Mouse (Mus musculus): Measurements from ENCODE around the gene Nhej1. TPM values are rescaled to one million over a fixed set of nuclear protein-coding genes. Genes with fewer than 3 reads are reported as not detected.

Nhej1 gene
- total RNA-seq, 4 experiments from 2014 or later: 1.7 to 2.7 (median 2.1) TPM

- DNase-seq (ENCODE audit: low spot score in 2 of 2): no peak
Measured at GRCm38 (mm10) chr1:74977001-74977400, 148.0 kb downstream of the Nhej1 start.

GRCm38 (mm10) chr1:74975936-74976335 lies 149.1 kb downstream of the Nhej1 start:
- no peak for DNase-seq (ENCODE audit: low spot score in 2 of 2)

- DNase-seq (ENCODE audit: low spot score in 2 of 2): no peak
Measured at GRCm38 (mm10) chr1:74973590-74973989, 151.4 kb downstream of the Nhej1 start.

GRCm38 (mm10) chr1:74971353-74972050 lies 153.5 kb downstream of the Nhej1 start:
- no peak for DNase-seq (ENCODE audit: low spot score in 2 of 2)

GRCm38 (mm10) chr1:74967962-74968580 lies 156.9 kb downstream of the Nhej1 start:
- no peak for DNase-seq (ENCODE audit: low spot score in 2 of 2)

- peak; percentile 41 to 71 for DNase-seq (ENCODE audit: low spot score in 2 of 2)
Measured at GRCm38 (mm10) chr1:74964494-74965215, 160.3 kb downstream of the Nhej1 start.

GRCm38 (mm10) chr1:74962853-74963227 lies 162.2 kb downstream of the Nhej1 start:
- DNase-seq (ENCODE audit: low spot score in 2 of 2): no peak

GRCm38 (mm10) chr1:74962126-74962852 lies 162.7 kb downstream of the Nhej1 start:
- DNase-seq (ENCODE audit: low spot score in 2 of 2): no peak

GRCm38 (mm10) chr1:74961722-74962121 lies 163.3 kb downstream of the Nhej1 start:
- no peak for DNase-seq (ENCODE audit: low spot score in 2 of 2)

GRCm38 (mm10) chr1:74960059-74960458 lies 164.9 kb downstream of the Nhej1 start:
- DNase-seq (ENCODE audit: low spot score in 2 of 2): no peak

GRCm38 (mm10) chr1:74951556-74952210 lies 173.3 kb downstream of the Nhej1 start, which contains the start of gene Ihh:
Ihh (minus strand) TSS chr1:74951672.
- DNase-seq (ENCODE audit: low spot score in 2 of 2): no peak

GRCm38 (mm10) chr1:74950576-74951490 lies 174.2 kb downstream of the Nhej1 start:
- no peak for DNase-seq (ENCODE audit: low spot score in 2 of 2)

GRCm38 (mm10) chr1:74950066-74950465 lies 174.9 kb downstream of the Nhej1 start:
- no peak for DNase-seq (ENCODE audit: low spot score in 2 of 2)

- DNase-seq (ENCODE audit: low spot score in 2 of 2): no peak
Measured at GRCm38 (mm10) chr1:74949666-74950050, 175.3 kb downstream of the Nhej1 start.

GRCm38 (mm10) chr1:74948784-74949665 lies 176.0 kb downstream of the Nhej1 start:
- peak in 1 of 2 experiments; percentile 51 for DNase-seq (ENCODE audit: low spot score in 2 of 2)

- no peak for DNase-seq (ENCODE audit: low spot score in 2 of 2)
Measured at GRCm38 (mm10) chr1:74947986-74948670, 176.9 kb downstream of the Nhej1 start.

- DNase-seq (ENCODE audit: low spot score in 2 of 2): no peak
Measured at GRCm38 (mm10) chr1:74941651-74942360, 183.2 kb downstream of the Nhej1 start.

- DNase-seq (ENCODE audit: low spot score in 2 of 2): no peak
Measured at GRCm38 (mm10) chr1:74939762-74940161, 185.2 kb downstream of the Nhej1 start.

Measured in layer of hippocampus, adult 8-10 months (tissue).